Mouse (Mus musculus) heart, adult 2 months (tissue): Measurements from ENCODE around the gene Zdhhc14. TPM values are rescaled to one million over a fixed set of nuclear protein-coding genes. Genes with fewer than 3 reads are reported as not detected.

Source experiments
- DNase-seq, 2 experiments: peaks; one replicate each; pipeline ENCODE4 v3.0.0; 2021
- H3K27ac ChIP-seq: fragments of 200-600 bp; 2 replicates; pipeline ENCODE4 v1.8.1; 2022
- H3K27me3 ChIP-seq: fragments of 200-500 bp; 2 replicates; pipeline ENCODE4 v1.6.1; 2012; ENCODE audit warnings: mild to moderate bottlenecking, low read length, inconsistent platforms, mixed read lengths; ENCODE audit not compliant: control insufficient read depth, insufficient read depth
- H3K36me3 ChIP-seq: fragments of 200-500 bp; 2 replicates; pipeline ENCODE4 v1.6.1; 2012; ENCODE audit warnings: low read length, inconsistent platforms; ENCODE audit not compliant: control insufficient read depth, insufficient read depth
- H3K4me1 ChIP-seq: fragments of 200-500 bp; 2 replicates; pipeline ENCODE4 v1.6.1; 2011; ENCODE audit warnings: low read length; ENCODE audit not compliant: control insufficient read depth, insufficient read depth
- H3K4me3 ChIP-seq: fragments of 200-600 bp; 2 replicates; pipeline ENCODE4 v1.8.1; 2022
- H3K79me2 ChIP-seq: fragments of 200-500 bp; replicated peaks from 2 replicates; pipeline ENCODE4 v1.6.1; 2012; ENCODE audit warnings: mild to moderate bottlenecking, inconsistent platforms, low read length, moderate library complexity, mixed read lengths; ENCODE audit not compliant: control insufficient read depth, insufficient read depth
- H3K9ac ChIP-seq: fragments of 200-500 bp; 2 replicates; pipeline ENCODE4 v1.6.1; 2012; ENCODE audit warnings: low read depth, mild to moderate bottlenecking, control low read depth, inconsistent platforms, low read length, mixed read lengths
- CTCF ChIP-seq: fragments of 200-600 bp; IDR thresholded peaks from 2 replicates; pipeline ENCODE4 v1.8.1; 2022; ENCODE audit warnings: antibody characterized with exemption, mild to moderate bottlenecking, moderate library complexity
- EP300 ChIP-seq: fragments of 200-500 bp; IDR thresholded peaks from 2 replicates; pipeline ENCODE4 v1.6.1; 2011; ENCODE audit warnings: low read depth, low read length, control low read depth; ENCODE audit not compliant: insufficient read depth
- POLR2A ChIP-seq: fragments of 200-500 bp; IDR thresholded peaks from 2 replicates; pipeline ENCODE4 v1.6.1; 2011; ENCODE audit warnings: mild to moderate bottlenecking, low read depth, low read length, control low read depth; ENCODE audit not compliant: insufficient read depth
- whole genome bisulfite sequencing: fragments of 180-500 bp; shearing (Covaris S2); methylation state at CpG from one replicate; pipeline ENCODE4 v1.1.7; 2018; 5-methylcytosine and 5-hydroxymethylcytosine counted together
- intact Hi-C: fragments of 180-260 bp; cut with DNase I; formaldehyde crosslinking; loops from one replicate; pipeline ENCODE4 v1.15.1; 2025
- polyA plus RNA-seq: library from polyadenylated mRNA; depleted of rRNA; stranded (reverse); fragments of >200 nt; gene quantifications from 2 replicates; pipeline ENCODE4 v1.2.3, GENCODE M21; 2012
- total RNA-seq, 2 experiments: library from RNA; stranded (reverse); gene quantifications; 2 replicates each; pipeline ENCODE4 v1.2.3; 2021

Gene Zdhhc14
- total and polyA plus RNA-seq, 3 experiments, result 1.5 to 5.4 (median 4.4) TPM

DNA sequence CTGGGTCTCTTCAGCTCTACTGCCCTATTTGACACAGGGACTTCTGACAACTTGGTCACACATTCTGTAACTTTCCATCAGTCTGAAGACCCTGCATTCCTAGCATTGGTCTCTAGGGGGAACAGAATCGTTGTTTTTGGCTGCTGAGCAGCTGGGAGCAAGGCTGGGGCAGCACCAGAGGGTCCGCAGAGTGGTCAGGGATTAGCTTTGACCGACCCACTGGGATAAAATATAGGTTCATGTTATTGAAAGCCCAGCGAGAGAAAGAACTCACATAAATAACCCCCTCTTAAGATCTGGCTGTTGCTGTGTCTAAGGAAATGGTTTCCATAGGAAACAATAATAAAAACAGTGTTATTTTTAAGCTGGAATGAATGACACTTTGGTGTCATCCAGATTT lies 25.2 kb upstream of the Zdhhc14 start:
- Histone ChIP-seq H3K36me3 (no peaks in the 10 kb centered on the region), H3K27ac (no peak overlapping the region), H3K27me3 (no peaks in the 10 kb centered on the region), H3K79me2 (no peaks in the 10 kb centered on the region), H3K9ac (no peak overlapping the region), H3K4me1 (no peaks in the 10 kb centered on the region), H3K4me3 (no peak overlapping the region)
- DNase-seq, result no peak
- TF ChIP-seq CTCF, result no peak
- no peak for TF ChIP-seq POLR2A
- no peak for TF ChIP-seq EP300
- intact Hi-C loops, result no loop called here
- 29% methylated on average over 4 of the region's 4 CpGs for WGBS

DNA sequence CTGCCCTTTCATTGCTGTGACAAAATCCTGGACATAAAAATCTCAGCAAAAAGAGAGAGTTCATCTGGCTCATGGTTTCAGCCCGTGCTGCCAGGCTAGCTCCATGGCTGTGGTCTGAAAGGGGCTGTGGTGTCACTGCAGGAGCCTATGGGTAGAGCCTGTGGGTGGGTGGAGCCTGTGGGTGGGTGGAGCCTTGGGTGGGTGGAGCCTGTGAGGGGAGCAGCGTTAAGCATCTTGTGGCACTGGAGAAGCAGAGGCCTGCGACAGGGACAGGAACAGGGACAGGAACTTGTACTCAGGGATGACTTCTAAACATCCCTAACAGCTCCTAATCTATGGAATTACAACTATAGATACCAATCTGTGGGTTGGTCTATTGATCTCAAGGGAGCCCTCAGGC lies 20.1 kb upstream of the Zdhhc14 start:
- H3K36me3 ChIP-seq, result no peaks in the 10 kb centered on the region
- no peaks in the 10 kb centered on the region for H3K79me2 ChIP-seq
- no peak for DNase-seq
- H3K4me3 ChIP-seq, result no peak overlapping the region
- no peak overlapping the region for H3K9ac ChIP-seq
- H3K4me1 ChIP-seq, result no peaks in the 10 kb centered on the region
- H3K27me3 ChIP-seq, result no peaks in the 10 kb centered on the region
- no peak for TF ChIP-seq EP300
- no peak for TF ChIP-seq POLR2A
- TF ChIP-seq CTCF, result no peak
- intact Hi-C loops, result no loop called here
- 38% methylated on average over 3 of the region's 3 CpGs for WGBS
- no peak overlapping the region for H3K27ac ChIP-seq

DNA sequence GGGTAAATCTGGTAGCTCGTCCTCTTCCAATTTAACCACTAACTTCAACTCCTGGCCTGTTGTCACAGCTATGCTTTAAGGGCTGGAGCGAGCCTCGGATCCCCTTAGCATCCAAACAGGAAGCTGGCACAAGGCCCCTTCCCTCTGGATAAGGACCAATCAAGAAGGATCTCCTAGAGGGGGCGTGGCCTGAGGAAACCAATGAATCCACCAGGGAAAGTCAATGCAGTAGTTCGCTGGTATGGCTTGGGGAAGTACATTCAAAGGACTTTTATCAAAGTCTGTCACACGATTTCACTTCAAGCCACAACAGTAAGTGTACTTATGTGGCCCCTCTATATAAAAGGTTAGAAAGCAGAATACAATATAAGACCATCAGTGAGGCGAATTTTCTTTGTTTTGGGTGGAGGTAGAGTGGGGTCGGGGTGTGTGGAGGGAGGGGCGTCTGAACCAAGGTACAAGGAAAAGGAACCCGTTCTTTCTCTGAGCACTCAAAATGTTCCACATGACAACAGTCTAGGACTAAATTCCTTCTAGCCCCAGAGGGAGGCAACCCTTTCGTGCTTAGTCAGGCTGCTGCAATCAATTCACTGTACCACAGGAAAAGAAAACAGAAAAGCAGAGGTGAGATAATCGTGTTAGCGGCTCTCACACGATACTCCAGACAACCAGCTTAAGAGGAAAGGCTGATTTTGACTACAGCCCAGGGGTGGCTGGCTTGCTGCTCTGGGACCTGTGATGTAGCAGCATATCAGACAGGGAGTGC lies 16.2 kb upstream of the Zdhhc14 start:
- Histone ChIP-seq H3K27ac (no peak overlapping the region), H3K36me3 (no peaks in the 10 kb centered on the region), H3K27me3 (no peaks in the 10 kb centered on the region), H3K4me1 (no peaks in the 10 kb centered on the region), H3K9ac (no peak overlapping the region), H3K4me3 (no peak overlapping the region), H3K79me2 (no peaks in the 10 kb centered on the region)
- DNase-seq, result no peak
- intact Hi-C loops, result no loop called here
- TF ChIP-seq EP300, result no peak
- TF ChIP-seq POLR2A, result no peak
- no peak for TF ChIP-seq CTCF
- 49% methylated on average over 14 of the region's 14 CpGs for WGBS

DNA sequence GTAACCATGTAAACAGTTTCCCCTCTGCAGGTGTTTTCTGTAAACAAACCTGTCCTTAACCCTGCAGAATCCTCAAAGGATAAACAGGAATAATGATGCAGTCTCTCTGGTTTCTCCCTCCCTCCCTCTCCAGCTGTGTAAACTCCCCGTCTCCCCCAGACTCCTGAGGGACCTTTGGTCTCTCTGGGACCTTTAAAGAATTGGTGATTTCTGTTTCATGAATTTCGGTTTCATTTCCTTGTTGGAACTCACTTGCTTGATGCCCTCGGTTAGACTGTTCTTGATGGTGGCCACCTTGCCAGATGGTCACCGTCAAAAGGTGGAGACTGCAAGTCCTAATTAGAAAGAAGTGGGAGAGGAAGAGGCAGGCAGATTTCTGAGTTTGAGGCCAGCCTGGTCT lies 8.9 kb upstream of the Zdhhc14 start:
- 59% methylated on average over 4 of the region's 4 CpGs for WGBS
- Histone ChIP-seq H3K9ac (no peak overlapping the region), H3K27me3 (no peaks in the 10 kb centered on the region), H3K4me1 (no peaks in the 10 kb centered on the region), H3K36me3 (no peaks in the 10 kb centered on the region), H3K79me2 (no peaks in the 10 kb centered on the region), H3K27ac (no peak overlapping the region), H3K4me3 (no peak overlapping the region)
- intact Hi-C loops, result no loop called here
- TF ChIP-seq EP300, result no peak
- no peak for TF ChIP-seq POLR2A
- no peak for TF ChIP-seq CTCF
- DNase-seq, result no peak

DNA sequence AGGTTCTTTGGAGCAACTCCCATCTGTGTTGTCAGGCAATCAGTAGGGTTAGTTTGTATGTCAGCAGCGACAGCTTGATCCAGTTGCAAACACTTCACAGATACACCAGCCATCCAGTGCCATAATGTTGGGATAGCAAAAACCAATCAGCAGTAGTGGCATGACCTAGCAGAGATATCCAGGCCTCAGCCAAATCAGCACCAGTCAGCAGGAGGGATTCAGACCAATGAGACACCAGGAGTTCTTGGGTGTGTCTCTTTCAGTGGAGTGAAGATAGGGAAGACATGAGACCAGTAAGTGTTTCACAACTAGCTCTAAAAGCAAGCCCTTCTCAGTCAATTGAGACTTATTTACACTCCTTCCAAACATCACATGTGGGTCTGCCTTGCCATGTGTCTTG lies 7.7 kb upstream of the Zdhhc14 start:
- no peak overlapping the region for H3K9ac ChIP-seq
- intact Hi-C loops, result no loop called here
- no peak for TF ChIP-seq EP300
- TF ChIP-seq POLR2A, result no peak
- no peak for TF ChIP-seq CTCF
- no peak for DNase-seq
- no peaks in the 10 kb centered on the region for H3K36me3 ChIP-seq
- H3K79me2 ChIP-seq, result no peaks in the 10 kb centered on the region
- H3K27me3 ChIP-seq, result no peaks in the 10 kb centered on the region
- 93% methylated on average over 1 of the region's 1 CpGs for WGBS
- no peaks in the 10 kb centered on the region for H3K4me1 ChIP-seq
- no peak overlapping the region for H3K27ac ChIP-seq
- H3K4me3 ChIP-seq, result no peak overlapping the region

DNA sequence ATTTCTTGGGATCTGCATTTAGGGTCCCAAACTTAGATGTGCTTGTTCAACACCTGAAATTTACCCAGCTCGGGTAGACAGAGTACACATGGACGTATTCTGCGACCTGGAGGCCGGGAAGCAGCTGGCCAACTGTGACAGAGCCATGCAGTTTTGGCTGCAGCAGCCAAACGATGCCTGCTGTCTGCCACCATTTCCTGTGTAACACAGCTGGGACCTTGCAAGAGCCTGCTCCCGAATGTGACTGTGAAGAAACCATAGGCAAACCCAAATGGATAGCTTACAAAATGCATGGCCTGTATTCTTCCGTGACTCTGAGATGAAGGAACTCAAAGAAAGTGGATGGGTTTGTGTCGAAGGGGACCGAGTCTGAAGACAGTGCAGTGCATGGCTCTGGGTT lies 4.2 kb upstream of the Zdhhc14 start:
- 60% methylated on average over 9 of the region's 9 CpGs for WGBS
- intact Hi-C loops, result no loop called here
- peaks cover 1% of the 10 kb centered on the region; the same call in 1 of the 2 replicates for H3K4me1 ChIP-seq
- no peak overlapping the region for H3K27ac ChIP-seq
- DNase-seq, result no peak
- H3K36me3 ChIP-seq, result no peaks in the 10 kb centered on the region
- no peak overlapping the region for H3K9ac ChIP-seq
- TF ChIP-seq POLR2A (no peak), EP300 (no peak), CTCF (no peak)
- no peaks in the 10 kb centered on the region for H3K27me3 ChIP-seq
- no peak overlapping the region for H3K4me3 ChIP-seq
- H3K79me2 ChIP-seq, result no peaks in the 10 kb centered on the region
